21 mouse cellular contexts compared by ENCODE assay signal in the genomic region with DNA sequence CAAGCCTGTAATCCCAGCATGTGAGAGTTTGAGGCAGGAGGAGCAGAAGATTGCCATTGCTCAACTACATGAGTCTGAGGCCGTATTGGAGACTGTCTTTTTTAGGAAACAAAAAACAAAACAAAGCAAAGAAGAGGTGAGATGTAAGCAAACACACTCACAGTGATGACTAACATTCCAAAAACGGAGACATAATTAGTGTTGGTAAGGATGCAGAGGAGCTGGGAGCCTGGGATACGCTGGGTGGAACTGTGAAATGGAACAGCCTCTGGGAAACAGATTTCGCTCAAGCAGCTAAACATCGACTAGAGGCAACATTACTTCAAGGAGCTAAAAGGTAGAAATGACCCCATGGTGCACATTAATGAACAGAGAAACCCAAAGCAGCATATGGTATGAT.
"Had no signal": no experiment of that assay in that cellular context is flagged by ENCODE, and none has a peak within 500 bp of the region (broad histone marks: within the 10 kb centered on the region; RNA-seq: fewer than 3 reads in every experiment).

No protein-coding gene starts in this region.

- DNase-seq: liver, embryonic 13.5 days; liver, postnatal 0 days; lung, adult 2 months; lung, postnatal 14 days; lung, postnatal 36 days; midbrain, embryonic 14.5 days; retina, postnatal 1 day; right cerebral cortex, adult 18-20 months; right cerebral cortex, postnatal 14 days; right cerebral cortex, postnatal 4 days; spleen, adult 18-20 months; thymus, adult 2 months; thymus, postnatal 25 days had no signal

- H3K4me3 ChIP-seq: liver, embryonic 13.5 days; liver, embryonic 15.5 days; lung, embryonic 15.5 days; megakaryocyte, embryonic 14.5 days; midbrain, embryonic 12.5 days; neural tube, embryonic 12.5 days had no signal

- ATAC-seq: liver, postnatal 0 days; lung, postnatal 0 days; midbrain, embryonic 16.5 days had no signal

- H3K4me1 ChIP-seq: liver, embryonic 13.5 days; megakaryocyte, embryonic 14.5 days had no signal

- H3K27ac ChIP-seq: liver, embryonic 13.5 days; liver, embryonic 15.5 days; lung, embryonic 15.5 days; macrophage; midbrain, embryonic 12.5 days; neural tube, embryonic 12.5 days had no signal
